Mouse (Mus musculus) ES-E14 (cell line): ENCODE results near the gene Lmntd1.

Source experiments
- CHD2 ChIP-seq: IDR thresholded peaks from 2 replicates; pipeline ENCODE4 v1.6.1; 2014; ENCODE audit warnings: mild to moderate bottlenecking, low read depth, low read length, inconsistent platforms
- MAFK ChIP-seq: IDR thresholded peaks from 2 replicates; pipeline ENCODE4 v1.6.1; 2014; ENCODE audit warnings: mild to moderate bottlenecking, low read depth, low read length, inconsistent platforms; ENCODE audit not compliant: insufficient read depth
- ZC3H11A ChIP-seq: IDR thresholded peaks from 2 replicates; pipeline ENCODE4 v1.6.1; 2012; ENCODE audit warnings: low read depth, mild to moderate bottlenecking, inconsistent platforms, low read length, borderline replicate concordance

GRCm38 (mm10) chr6:145427411-145427810 is 186.7 kb downstream of the Lmntd1 start:
- TF ChIP-seq CHD2 = no peak
- no peak for TF ChIP-seq ZC3H11A
- TF ChIP-seq MAFK = no peak
